Mouse (Mus musculus): ENCODE results near the gene Cwc15. TPM values are rescaled to one million over a fixed set of nuclear protein-coding genes. Genes with fewer than 3 reads are reported as not detected.
A peak's percentile ranks its signal among the peaks of the same experiment; 100 is the strongest.

Cwc15 gene
- polyA plus RNA-seq, 1 experiment from 2014 or later: 170 TPM

DNA sequence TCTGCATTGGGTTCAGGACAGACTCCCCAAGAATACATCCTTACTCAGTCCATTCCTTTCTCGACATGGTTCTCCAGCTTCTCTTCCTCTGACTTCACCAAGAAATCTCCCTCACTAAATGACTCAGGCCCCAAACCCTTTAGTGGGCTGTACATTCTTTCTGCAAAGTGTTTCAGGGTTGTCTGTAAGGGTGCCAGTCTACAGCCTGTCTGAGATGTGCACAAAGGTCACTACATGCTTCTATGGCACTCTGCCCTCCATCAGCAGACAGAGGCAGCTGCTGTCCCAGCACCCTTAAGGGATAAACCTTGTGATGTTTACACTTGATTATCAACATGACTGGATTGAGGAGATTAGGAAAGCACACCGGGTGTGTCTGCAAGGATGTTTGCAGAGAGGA, 21.3 kb downstream of the Cwc15 start:
- no peak overlapping the region for H3K4me2 ChIP-seq (replicated peaks)
- H3K9ac ChIP-seq: no peak overlapping the region
- H3K9me3 ChIP-seq: no peaks in the 10 kb centered on the region
- no peaks in the 10 kb centered on the region for H3K27me3 ChIP-seq
- H3K36me3 ChIP-seq: no peaks in the 10 kb centered on the region
- H3K4me1 ChIP-seq: no peaks in the 10 kb centered on the region
- WGBS: 55% methylated on average over 2 of the region's 2 CpGs
- no peak overlapping the region for H3K27ac ChIP-seq
- no peak overlapping the region for H3K4me3 ChIP-seq
- no peak for ATAC-seq (ENCODE audit: low FRiP score, low read depth)

DNA sequence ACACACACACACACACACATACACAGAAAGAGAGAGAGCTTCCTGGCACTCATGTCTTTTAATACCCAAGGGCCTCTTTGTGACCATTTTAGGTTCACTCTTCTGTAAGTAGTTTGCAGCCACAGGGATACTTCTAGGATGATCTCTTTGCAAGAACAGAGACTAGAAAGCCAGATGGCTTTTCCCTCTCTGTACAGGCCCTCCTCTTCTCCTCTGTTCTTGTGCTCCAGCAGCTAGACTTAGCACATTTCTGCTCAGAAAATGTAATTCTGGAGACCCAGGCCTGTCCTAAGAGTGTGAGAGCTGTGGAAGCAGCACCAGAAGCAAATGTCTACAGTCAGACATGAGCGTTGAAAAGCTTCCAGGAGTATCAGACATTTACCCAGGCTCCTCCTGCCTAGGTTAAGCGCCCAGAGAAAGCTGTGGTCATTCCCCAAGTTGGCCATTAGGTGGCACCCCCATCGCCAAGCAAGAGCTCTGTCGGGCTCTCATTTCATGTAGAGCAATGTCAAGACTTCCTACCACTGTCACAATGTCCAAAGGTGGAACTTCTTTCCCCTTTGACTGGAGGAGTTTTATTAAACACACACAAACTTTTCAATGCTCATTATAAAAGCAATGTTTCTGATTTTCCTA, 23.1 kb downstream of the Cwc15 start:
- Histone ChIP-seq H3K9ac (no peak overlapping the region), H3K4me2 (replicated peaks) (no peak overlapping the region), H3K4me1 (no peaks in the 10 kb centered on the region), H3K27me3 (no peaks in the 10 kb centered on the region), H3K27ac (no peak overlapping the region), H3K9me3 (no peaks in the 10 kb centered on the region), H3K36me3 (no peaks in the 10 kb centered on the region), H3K4me3 (no peak overlapping the region)
- peak; percentile 67 for ATAC-seq (ENCODE audit: low FRiP score, low read depth)
- WGBS: 8% methylated on average over 4 of the region's 4 CpGs

DNA sequence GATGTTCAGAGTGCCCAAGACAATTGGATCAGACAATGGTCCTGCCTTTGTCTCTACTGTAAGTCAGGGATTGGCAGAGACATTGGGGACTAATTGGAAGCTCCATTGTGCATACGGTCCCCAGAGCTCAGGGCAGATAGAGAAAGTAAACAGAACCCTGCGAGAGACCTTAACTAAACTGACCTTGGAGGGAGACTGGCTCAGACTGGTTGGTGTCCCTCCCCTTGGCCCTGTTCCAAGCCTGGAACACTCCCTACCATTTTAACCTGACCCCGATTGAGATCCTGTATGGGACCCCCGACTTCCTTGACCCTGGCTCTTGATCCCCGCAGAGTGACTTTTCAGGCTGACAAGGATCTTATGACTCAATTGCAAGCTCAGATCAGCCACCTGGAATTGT, 29.6 kb downstream of the Cwc15 start:
- no peaks in the 10 kb centered on the region for H3K36me3 ChIP-seq
- H3K4me2 ChIP-seq (replicated peaks): no peak overlapping the region
- H3K27ac ChIP-seq: no peak overlapping the region
- 81% methylated on average over 5 of the region's 5 CpGs for WGBS
- H3K4me1 ChIP-seq: no peaks in the 10 kb centered on the region
- ATAC-seq (ENCODE audit: low FRiP score, low read depth): no peak
- no peaks in the 10 kb centered on the region for H3K9me3 ChIP-seq
- no peak overlapping the region for H3K4me3 ChIP-seq
- H3K27me3 ChIP-seq: no peaks in the 10 kb centered on the region
- H3K9ac ChIP-seq: no peak overlapping the region

DNA sequence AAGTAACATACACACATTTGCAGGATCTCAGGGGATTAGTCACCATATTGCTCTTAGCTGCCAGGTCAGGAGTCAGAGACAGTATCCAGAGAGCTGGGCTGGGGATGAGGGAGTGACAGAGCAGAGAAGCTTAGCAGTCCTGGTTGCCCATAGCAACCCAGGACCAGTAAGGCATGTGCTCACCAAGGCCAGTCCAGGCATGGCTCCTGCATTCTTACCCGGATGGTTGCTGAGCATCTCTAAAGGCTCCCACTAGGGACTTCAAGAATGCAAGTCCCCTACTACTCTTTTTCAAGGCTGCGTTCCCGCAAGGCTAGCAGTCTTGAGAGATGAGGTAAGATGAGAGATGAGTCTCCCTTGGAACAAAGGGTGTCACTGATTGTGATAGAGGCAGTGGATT, 31.9 kb downstream of the Cwc15 start:
- H3K27me3 ChIP-seq: no peaks in the 10 kb centered on the region
- ATAC-seq (ENCODE audit: low FRiP score, low read depth): peak; percentile 44; the same call in 1 of the 2 replicates
- no peaks in the 10 kb centered on the region for H3K36me3 ChIP-seq
- WGBS: 72% methylated on average over 3 of the region's 3 CpGs
- H3K4me1 ChIP-seq: no peaks in the 10 kb centered on the region
- no peak overlapping the region for H3K4me3 ChIP-seq
- H3K4me2 ChIP-seq (replicated peaks): no peak overlapping the region
- H3K9me3 ChIP-seq: no peaks in the 10 kb centered on the region
- H3K27ac ChIP-seq: no peak overlapping the region
- no peak overlapping the region for H3K9ac ChIP-seq

DNA sequence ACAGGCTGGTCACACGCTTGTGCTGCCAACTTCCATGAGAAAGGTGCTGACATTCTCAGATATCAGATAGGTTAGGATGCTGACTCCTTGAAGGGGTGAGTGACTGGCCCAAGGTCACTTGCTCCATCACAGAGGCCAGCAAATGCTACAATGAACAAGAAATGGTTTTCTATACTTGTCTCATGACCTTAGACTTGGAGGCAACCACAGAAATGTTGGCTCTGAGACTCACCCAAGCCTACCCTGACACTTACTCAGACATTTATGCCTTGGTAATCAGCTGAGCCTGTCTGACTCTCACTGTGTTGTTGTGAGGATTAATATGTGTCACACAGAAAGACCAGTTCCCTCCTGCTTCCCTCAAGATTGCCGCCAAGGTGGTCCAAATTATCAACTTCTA, 33.2 kb downstream of the Cwc15 start:
- H3K9ac ChIP-seq: no peak overlapping the region
- peaks cover 3% of the 10 kb centered on the region; the same call in 1 of the 2 replicates for H3K36me3 ChIP-seq
- H3K27me3 ChIP-seq: no peaks in the 10 kb centered on the region
- H3K9me3 ChIP-seq: 0 out of 2 replicates have a peak, but pooled peaks cover under 1% of the 10 kb centered on the region
- no peak overlapping the region for H3K4me2 ChIP-seq (replicated peaks)
- WGBS: 91% methylated on average over 2 of the region's 2 CpGs
- H3K4me1 ChIP-seq: no peaks in the 10 kb centered on the region
- H3K27ac ChIP-seq: no peak overlapping the region
- no peak overlapping the region for H3K4me3 ChIP-seq
- no peak for ATAC-seq (ENCODE audit: low FRiP score, low read depth)

DNA sequence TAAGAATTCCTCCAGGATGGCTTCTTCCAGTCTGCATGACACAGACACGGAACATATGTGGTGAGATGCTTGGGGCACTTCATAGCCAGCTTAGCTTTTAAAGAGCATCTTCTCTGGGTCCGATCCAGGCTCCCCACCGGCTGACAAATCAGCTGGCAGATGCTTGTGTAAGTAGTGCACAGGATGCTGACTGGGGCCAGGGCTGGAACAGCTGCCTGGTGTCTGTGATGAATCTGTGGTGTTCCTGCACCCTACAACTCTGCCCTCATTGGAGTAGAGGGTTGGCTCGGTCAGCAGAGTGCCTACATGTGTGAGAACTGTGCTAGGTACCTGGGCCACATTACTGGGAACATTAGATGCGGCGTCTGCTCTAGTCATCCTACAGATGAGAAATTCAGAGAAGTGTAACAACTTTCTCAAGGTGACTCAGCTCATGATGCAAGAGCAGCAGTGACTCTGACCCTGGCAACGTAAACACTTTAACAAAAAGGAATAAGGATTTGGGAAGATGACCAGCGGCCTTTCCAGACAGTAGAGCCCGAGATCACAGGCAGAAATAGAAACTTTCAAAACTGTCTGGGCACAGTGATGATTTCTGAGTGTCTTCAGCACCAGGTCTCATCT, 34.5 kb downstream of the Cwc15 start:
- Histone ChIP-seq H3K36me3 (peaks cover 16% of the 10 kb centered on the region), H3K9ac (no peak overlapping the region), H3K27me3 (no peaks in the 10 kb centered on the region), H3K4me3 (no peak overlapping the region), H3K4me2 (replicated peaks) (no peak overlapping the region), H3K27ac (no peak overlapping the region), H3K4me1 (no peaks in the 10 kb centered on the region), H3K9me3 (0 out of 2 replicates have a peak, but pooled peaks cover 5% of the 10 kb centered on the region)
- 85% methylated on average over 9 of the region's 9 CpGs for WGBS
- ATAC-seq (ENCODE audit: low FRiP score, low read depth): no peak

DNA sequence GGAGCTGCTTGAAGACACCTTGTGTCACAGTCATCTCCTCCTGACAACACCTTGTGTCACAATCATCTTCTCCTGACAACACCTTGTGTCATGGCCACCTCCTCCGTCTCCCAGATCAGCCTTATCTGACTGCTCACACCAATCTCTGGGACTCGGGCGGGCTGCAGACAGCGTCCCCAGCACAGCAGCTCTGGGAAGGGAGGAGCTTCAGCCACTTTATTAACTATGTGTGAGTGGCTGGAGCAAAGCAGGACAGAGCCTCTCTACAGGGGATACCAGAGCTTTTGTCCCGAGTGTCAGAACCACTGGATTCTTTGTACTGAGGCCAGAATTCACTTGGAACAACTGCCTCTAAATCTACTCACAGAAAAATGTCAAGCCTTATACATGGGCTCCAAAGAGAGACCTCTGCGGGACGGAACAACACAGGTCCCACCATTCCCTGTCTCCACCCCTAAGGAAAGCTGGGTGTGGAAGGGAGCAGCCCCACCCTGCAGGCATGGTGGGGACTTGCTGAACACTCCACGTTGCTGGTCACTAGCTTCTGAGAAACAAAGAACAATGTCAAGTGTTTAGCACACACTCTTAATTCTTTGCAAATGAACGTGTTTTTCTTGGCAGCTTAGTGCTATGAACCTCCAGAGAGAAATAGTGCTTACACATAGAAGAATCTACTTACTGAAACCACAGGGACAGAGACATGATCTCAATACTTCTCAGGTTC, 43.8 kb downstream of the Cwc15 start:
- no peak overlapping the region for H3K9ac ChIP-seq
- H3K4me3 ChIP-seq: no peak overlapping the region
- ATAC-seq (ENCODE audit: low FRiP score, low read depth): no peak
- H3K4me2 ChIP-seq (replicated peaks): no peak overlapping the region
- peaks cover 94% of the 10 kb centered on the region for H3K36me3 ChIP-seq
- H3K27ac ChIP-seq: 0 out of 2 replicates have a peak overlapping the region, but pooled peaks have one; percentile 6
- no peaks in the 10 kb centered on the region for H3K4me1 ChIP-seq
- no peaks in the 10 kb centered on the region for H3K27me3 ChIP-seq
- 71% methylated on average over 9 of the region's 9 CpGs for WGBS
- no peaks in the 10 kb centered on the region for H3K9me3 ChIP-seq

DNA sequence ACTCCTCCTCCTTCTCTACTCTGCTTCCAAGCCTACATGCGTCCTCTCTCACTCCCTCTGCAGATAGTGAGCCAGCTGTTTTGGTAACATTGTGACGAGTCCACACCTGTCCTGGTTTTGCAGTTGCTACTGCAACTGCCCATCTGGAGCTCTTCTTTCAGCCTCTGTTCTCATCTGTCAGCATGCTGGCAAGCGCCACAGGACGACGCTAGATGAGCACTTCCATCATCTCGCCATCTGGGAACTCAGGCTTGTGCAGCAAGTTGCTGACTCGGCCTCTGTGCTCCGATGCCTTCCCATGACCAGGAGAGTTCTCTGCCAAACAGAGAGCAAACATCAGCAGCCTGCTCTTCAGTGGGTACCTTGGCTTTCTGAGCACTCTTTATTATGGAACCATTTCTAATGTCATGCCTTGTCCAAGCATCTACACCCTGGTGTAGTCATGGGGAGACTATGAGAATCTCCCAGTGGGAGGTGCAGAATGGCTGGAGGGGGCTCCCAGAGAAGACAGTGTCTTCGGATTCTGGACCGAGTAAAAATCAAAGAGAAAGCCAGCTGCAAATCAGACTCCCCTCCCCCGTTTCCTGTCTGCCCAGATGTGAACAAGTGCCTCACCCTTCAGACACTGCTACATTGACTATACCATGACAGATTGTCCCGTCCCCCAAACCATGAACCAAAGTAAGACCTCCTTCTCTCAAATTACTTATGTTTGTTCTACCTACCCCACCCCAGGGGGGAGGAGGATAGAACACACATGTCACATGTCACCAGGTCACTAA, 47.4 kb downstream of the Cwc15 start:
- Histone ChIP-seq H3K4me3 (no peak overlapping the region), H3K27ac (0 out of 2 replicates have a peak overlapping the region, but pooled peaks have one; percentile 0), H3K27me3 (no peaks in the 10 kb centered on the region), H3K9me3 (no peaks in the 10 kb centered on the region), H3K4me1 (no peaks in the 10 kb centered on the region), H3K4me2 (replicated peaks) (no peak overlapping the region), H3K36me3 (peaks cover 90% of the 10 kb centered on the region), H3K9ac (no peak overlapping the region)
- ATAC-seq (ENCODE audit: low FRiP score, low read depth): no peak; the same call in 1 of the 2 replicates
- WGBS: 51% methylated on average over 12 of the region's 12 CpGs

DNA sequence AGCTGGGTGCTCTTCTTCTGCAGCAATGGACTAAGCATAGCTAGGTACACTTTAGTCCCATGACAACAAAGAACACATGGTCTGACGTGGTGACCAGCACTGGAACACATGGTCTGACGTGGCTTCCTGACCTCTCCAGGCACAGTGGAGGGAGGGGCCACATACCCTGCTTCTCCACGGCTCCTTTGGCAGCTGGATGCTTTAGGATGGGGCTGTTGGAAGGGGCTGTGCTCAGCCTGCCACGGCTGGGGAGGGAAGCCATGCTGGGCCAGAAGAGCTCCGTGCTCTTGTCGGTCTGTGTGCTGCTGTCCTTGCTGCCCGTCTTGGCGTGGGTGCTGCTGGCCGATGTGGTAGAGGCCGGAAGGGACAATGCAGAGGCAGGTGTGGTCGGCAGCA, 47.9 kb downstream of the Cwc15 start:
- Histone ChIP-seq H3K4me2 (replicated peaks) (no peak overlapping the region), H3K9ac (no peak overlapping the region), H3K36me3 (peaks cover 92% of the 10 kb centered on the region), H3K4me3 (no peak overlapping the region), H3K9me3 (no peaks in the 10 kb centered on the region), H3K27me3 (no peaks in the 10 kb centered on the region), H3K4me1 (no peaks in the 10 kb centered on the region), H3K27ac (0 out of 2 replicates have a peak overlapping the region, but pooled peaks have one; percentile 0)
- 55% methylated on average over 11 of the region's 11 CpGs for WGBS
- no peak for ATAC-seq (ENCODE audit: low FRiP score, low read depth)

DNA sequence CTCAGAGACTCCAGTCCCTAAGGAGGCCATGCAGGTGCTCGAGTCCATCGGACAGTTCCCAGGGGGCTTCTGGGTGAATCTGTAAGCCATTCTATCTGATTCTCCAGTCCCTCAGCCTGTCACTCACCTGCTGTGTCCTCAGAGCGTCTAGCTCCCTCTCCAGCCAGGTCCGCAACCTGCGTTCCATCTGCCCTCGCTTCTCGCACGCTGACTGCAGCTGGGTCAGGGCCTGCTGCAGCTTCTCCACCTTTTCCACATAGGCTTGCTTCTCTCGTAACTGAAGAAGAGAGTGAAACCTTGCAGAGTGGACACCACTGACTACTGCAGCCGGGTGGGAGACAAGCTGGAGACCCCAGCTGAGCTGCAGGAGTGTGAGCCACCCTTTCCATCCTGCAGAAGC, 57.9 kb downstream of the Cwc15 start:
- H3K4me1 ChIP-seq: peaks cover 4% of the 10 kb centered on the region; the same call in 1 of the 2 replicates
- H3K4me2 ChIP-seq (replicated peaks): no peak overlapping the region
- no peaks in the 10 kb centered on the region for H3K27me3 ChIP-seq
- WGBS: 92% methylated on average over 10 of the region's 10 CpGs
- H3K9me3 ChIP-seq: no peaks in the 10 kb centered on the region
- H3K27ac ChIP-seq: no peak overlapping the region
- H3K36me3 ChIP-seq: peaks cover 95% of the 10 kb centered on the region
- ATAC-seq (ENCODE audit: low FRiP score, low read depth): no peak
- H3K4me3 ChIP-seq: no peak overlapping the region
- no peak overlapping the region for H3K9ac ChIP-seq

DNA sequence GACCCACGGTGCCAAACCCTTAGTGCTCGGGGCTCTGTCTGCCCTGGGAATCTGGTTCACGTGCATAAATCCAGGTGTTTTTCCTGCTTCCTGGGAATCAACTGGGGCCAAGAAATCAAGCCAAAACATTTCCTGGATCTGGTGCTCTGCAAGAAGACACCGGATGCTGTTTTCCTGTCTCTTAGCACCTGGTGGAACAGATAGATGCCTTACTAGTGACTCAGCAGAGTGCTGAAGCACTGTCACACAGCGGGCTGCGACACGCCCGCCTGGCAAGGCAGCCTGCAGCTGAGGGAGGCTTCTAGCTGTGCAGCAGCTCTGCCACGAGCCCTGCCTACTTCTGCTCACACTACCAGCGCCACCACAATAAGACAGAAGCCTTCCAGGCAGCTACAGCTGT, 59.0 kb downstream of the Cwc15 start:
- Histone ChIP-seq H3K9ac (no peak overlapping the region), H3K36me3 (peaks cover 95% of the 10 kb centered on the region), H3K4me3 (no peak overlapping the region), H3K4me2 (replicated peaks) (no peak overlapping the region), H3K27ac (no peak overlapping the region), H3K4me1 (peaks cover 4% of the 10 kb centered on the region; the same call in 1 of the 2 replicates), H3K9me3 (no peaks in the 10 kb centered on the region), H3K27me3 (no peaks in the 10 kb centered on the region)
- ATAC-seq (ENCODE audit: low FRiP score, low read depth): no peak
- 70% methylated on average over 10 of the region's 10 CpGs for WGBS

DNA sequence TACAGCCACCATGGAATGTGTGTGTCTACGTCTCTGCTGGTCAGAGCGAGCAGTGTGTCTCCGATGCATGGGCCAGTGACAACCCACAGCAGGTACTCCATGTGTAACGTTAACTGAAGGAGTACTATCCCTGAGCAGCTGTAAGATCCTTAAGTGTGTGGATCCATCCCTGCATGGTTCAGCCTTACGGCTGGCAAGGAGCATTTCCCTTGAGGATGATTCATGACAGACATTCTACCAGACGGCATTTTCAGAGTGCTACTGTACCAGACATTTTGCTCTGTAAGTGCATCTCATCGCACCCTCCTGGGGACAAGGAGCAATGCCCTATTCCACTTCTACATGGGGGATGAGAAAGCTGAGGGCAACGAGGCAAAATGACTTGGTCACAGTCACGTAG, 59.6 kb downstream of the Cwc15 start:
- peaks cover 96% of the 10 kb centered on the region for H3K36me3 ChIP-seq
- no peaks in the 10 kb centered on the region for H3K27me3 ChIP-seq
- ATAC-seq (ENCODE audit: low FRiP score, low read depth): no peak
- peaks cover 4% of the 10 kb centered on the region; the same call in 1 of the 2 replicates for H3K4me1 ChIP-seq
- H3K9ac ChIP-seq: no peak overlapping the region
- 85% methylated on average over 9 of the region's 9 CpGs for WGBS
- no peak overlapping the region for H3K4me3 ChIP-seq
- H3K9me3 ChIP-seq: no peaks in the 10 kb centered on the region
- H3K4me2 ChIP-seq (replicated peaks): no peak overlapping the region
- H3K27ac ChIP-seq: no peak overlapping the region
